Mouse (Mus musculus): ENCODE results near the gene Pnrc2. TPM values are rescaled to one million over a fixed set of nuclear protein-coding genes. Genes with fewer than 3 reads are reported as not detected.
A peak's percentile ranks its signal among the peaks of the same experiment; 100 is the strongest.

The Pnrc2 gene
- polyA plus RNA-seq, 1 experiment from 2014 or later, result 205 TPM

DNA sequence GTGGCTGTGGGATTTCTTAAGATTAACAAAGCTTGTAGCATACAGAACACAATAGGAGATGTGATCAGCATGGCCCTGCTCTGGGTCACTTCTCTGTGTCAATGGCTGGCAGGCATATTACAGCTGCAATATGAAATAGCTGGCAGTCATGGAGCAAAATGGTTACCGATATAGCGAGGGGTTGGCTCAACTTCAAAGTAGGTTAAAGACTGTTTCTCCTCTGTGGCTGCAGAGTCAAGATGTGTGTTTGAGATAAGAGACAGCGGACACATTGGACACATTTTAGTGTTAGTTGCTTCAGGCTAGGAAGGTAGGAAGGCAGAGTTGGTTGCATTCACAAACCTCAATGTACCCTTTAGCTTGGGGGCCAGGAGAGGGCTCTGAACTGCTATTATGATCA is 33.0 kb upstream of the Pnrc2 start:
- no peak for DNase-seq (ENCODE audit: extremely low spot score, low spot score)
- Histone ChIP-seq H3K4me1 (0 out of 2 replicates have a peak, but pooled peaks cover 6% of the 10 kb centered on the region), H3K27me3 (ENCODE audit: poor library complexity, severe bottlenecking) (no peaks in the 10 kb centered on the region), H3K27ac (no peak overlapping the region), H3K4me3 (no peak overlapping the region), H3K9me3 (no peaks in the 10 kb centered on the region), H3K36me3 (replicated peaks) (no peaks in the 10 kb centered on the region)
- WGBS, result 92% methylated on average over 3 of the region's 3 CpGs

DNA sequence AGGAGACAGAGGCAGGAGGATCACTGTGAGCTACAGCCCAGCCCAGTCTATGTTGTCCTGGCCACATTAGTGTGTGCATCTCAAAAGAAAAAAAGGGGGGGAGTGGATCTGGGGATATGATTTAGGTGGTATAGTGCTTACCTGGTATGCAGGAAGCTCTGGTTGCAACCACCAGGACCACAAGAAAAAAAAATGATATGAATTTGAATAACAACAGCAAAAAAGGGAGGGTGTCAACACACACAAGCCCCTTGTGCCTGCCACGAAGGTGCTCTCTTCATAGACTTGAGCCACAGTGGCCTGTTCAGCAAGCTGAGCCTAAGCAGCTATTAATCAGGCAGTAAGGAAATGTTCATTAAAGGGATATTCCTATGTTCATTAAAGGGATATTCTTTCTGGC is 31.2 kb upstream of the Pnrc2 start:
- Histone ChIP-seq H3K36me3 (replicated peaks) (no peaks in the 10 kb centered on the region), H3K27me3 (ENCODE audit: poor library complexity, severe bottlenecking) (no peaks in the 10 kb centered on the region), H3K9me3 (no peaks in the 10 kb centered on the region), H3K4me3 (no peak overlapping the region), H3K27ac (no peak overlapping the region), H3K4me1 (no peaks in the 10 kb centered on the region)
- DNase-seq (ENCODE audit: extremely low spot score, low spot score), result no peak
- WGBS, result 82% methylated on average over 1 of the region's 1 CpGs

GRCm38 (mm10) chr4:135902606-135903242 is 29.1 kb upstream of the Pnrc2 start:
- Histone ChIP-seq H3K4me1 (no peaks in the 10 kb centered on the region), H3K27ac (no peak overlapping the region), H3K27me3 (ENCODE audit: poor library complexity, severe bottlenecking) (no peaks in the 10 kb centered on the region), H3K9me3 (no peaks in the 10 kb centered on the region), H3K4me3 (no peak overlapping the region), H3K36me3 (replicated peaks) (no peaks in the 10 kb centered on the region)
- DNase-seq (ENCODE audit: extremely low spot score, low spot score), result no peak
- 93% methylated on average over 4 of the region's 4 CpGs for WGBS

- H3K36me3 ChIP-seq (replicated peaks), result no peaks in the 10 kb centered on the region
- no peak overlapping the region for H3K27ac ChIP-seq
- no peak for DNase-seq (ENCODE audit: extremely low spot score, low spot score)
- WGBS, result 73% methylated on average over 5 of the region's 5 CpGs
- no peak overlapping the region for H3K4me3 ChIP-seq
- H3K27me3 ChIP-seq (ENCODE audit: poor library complexity, severe bottlenecking), result no peaks in the 10 kb centered on the region
- no peaks in the 10 kb centered on the region for H3K4me1 ChIP-seq
- no peaks in the 10 kb centered on the region for H3K9me3 ChIP-seq
Observed at GRCm38 (mm10) chr4:135900008-135900407, 26.4 kb upstream of the Pnrc2 start.

DNA sequence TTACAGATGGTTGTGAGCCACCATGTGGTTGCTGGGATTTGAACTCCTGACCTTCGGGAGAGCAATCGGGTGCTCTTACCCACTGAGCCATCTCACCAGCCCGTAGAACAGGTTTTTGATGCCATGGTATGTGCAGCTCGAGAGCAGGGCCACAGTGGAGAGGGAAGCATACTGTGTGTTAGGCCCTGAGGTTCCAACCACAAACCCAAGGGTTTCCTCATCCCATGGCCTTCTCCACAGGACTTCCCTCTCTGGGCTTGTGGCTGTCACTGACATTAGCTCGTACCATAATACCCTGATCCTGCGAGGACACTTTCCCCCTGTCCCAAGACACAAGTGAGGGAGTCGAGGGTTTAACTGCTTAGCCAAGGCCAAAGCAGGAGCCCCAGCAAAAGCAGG is 25.4 kb upstream of the Pnrc2 start:
- WGBS, result 83% methylated on average over 7 of the region's 7 CpGs
- no peaks in the 10 kb centered on the region for H3K4me1 ChIP-seq
- no peak overlapping the region for H3K27ac ChIP-seq

DNA sequence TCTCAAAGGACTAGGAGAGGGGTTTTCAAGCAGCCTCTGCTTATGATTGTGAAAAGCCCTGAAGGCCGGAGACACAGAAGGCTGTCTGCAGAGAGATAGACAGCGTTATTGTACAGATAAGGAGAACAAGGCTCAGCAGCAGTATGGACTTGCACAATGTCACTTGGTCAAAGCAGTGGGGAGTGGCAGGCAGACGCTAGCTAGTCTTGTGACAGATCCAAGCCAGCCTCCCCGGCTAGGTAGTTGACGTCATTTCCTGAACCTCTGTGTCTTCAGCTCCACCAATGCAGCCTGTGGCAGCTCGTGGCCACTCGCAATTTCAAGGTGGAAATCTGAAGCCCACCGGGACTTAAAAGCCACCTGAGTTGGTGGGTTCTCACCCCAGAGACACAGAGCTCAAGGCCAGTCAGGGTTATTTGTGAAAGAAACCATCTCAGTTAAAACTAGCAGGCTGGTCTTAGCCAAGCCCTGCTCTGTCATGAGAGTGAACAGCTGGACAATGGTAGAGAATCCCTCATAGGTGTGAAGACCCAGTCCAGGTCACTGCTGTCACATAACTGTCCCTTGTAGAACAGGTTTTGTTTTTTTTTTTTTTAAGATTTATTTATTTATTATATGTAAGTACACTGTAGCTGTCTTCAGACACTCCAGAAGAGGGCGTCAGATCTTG is 24.9 kb upstream of the Pnrc2 start:
- H3K9me3 ChIP-seq, result no peaks in the 10 kb centered on the region
- H3K36me3 ChIP-seq (replicated peaks), result no peaks in the 10 kb centered on the region
- H3K27me3 ChIP-seq (ENCODE audit: poor library complexity, severe bottlenecking), result no peaks in the 10 kb centered on the region
- no peak for DNase-seq (ENCODE audit: extremely low spot score, low spot score)
- WGBS, result 83% methylated on average over 9 of the region's 9 CpGs
- no peaks in the 10 kb centered on the region for H3K4me1 ChIP-seq
- H3K4me3 ChIP-seq, result no peak overlapping the region
- no peak overlapping the region for H3K27ac ChIP-seq

More for the DNA sequence above, 25.4 kb upstream of the Pnrc2 start:
- Histone ChIP-seq H3K36me3 (replicated peaks) (no peaks in the 10 kb centered on the region), H3K9me3 (no peaks in the 10 kb centered on the region), H3K27me3 (ENCODE audit: poor library complexity, severe bottlenecking) (no peaks in the 10 kb centered on the region), H3K4me3 (no peak overlapping the region)
- DNase-seq (ENCODE audit: extremely low spot score, low spot score), result no peak

DNA sequence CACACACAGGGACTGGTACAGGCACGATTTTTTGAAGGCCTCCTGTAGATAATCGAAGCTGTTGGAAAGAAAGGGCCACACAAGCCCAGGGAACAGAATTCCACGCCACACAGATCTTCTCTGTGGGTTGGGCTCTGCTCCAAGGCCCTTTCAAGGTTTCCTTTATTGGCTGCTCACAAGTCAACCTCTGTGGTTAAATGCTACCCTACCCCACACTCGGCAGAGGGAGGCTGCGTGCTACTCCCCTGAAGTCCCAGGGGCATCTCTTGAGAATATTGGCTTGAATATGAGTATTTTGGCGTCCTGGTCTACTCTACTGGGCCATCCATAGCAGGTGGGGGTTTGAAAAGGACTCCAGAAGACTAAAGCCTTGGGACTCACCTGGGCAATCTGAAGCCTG is 22.5 kb upstream of the Pnrc2 start:
- Histone ChIP-seq H3K9me3 (no peaks in the 10 kb centered on the region), H3K4me1 (no peaks in the 10 kb centered on the region), H3K27me3 (ENCODE audit: poor library complexity, severe bottlenecking) (no peaks in the 10 kb centered on the region), H3K4me3 (no peak overlapping the region), H3K36me3 (replicated peaks) (no peaks in the 10 kb centered on the region), H3K27ac (no peak overlapping the region)
- DNase-seq (ENCODE audit: extremely low spot score, low spot score), result no peak
- WGBS, result 85% methylated on average over 6 of the region's 6 CpGs

- no peak for DNase-seq (ENCODE audit: extremely low spot score, low spot score)
- WGBS, result 71% methylated on average over 8 of the region's 8 CpGs
- H3K9me3 ChIP-seq, result no peaks in the 10 kb centered on the region
- H3K27ac ChIP-seq, result no peak within 1 kb of the TSS
- no peaks in the 10 kb centered on the region for H3K4me1 ChIP-seq
- no peaks in the 10 kb centered on the region for H3K27me3 ChIP-seq (ENCODE audit: poor library complexity, severe bottlenecking)
- no peaks in the 10 kb centered on the region for H3K36me3 ChIP-seq (replicated peaks)
- H3K4me3 ChIP-seq, result no peak within 1 kb of the TSS
Observed at GRCm38 (mm10) chr4:135895071-135895571, 21.5 kb upstream of the Pnrc2 start, which contains the start of gene Cnr2. Cnr2 (plus strand) TSS chr4:135895394.

DNA sequence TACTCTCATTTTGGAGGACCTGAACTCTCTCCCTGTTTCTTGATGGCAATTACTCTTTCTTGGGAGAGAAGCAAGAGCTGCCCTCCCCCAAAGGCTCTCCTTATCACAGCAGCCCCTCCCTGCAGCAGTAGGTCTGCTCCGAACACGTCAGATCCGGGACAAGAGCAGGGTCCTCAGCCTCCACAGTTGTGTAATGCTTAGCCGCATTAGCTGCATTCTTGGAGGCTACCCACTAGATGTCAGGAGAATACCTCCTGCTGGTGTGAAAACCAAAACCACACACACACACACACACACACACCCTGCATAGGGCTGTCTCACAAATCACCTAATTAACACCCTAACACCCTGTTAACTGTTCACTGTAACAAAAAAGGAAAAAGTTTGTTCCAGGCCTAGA is 19.2 kb upstream of the Pnrc2 start:
- Histone ChIP-seq H3K27ac (no peak overlapping the region), H3K4me3 (no peak overlapping the region), H3K4me1 (no peaks in the 10 kb centered on the region), H3K36me3 (replicated peaks) (no peaks in the 10 kb centered on the region), H3K9me3 (no peaks in the 10 kb centered on the region; the same call in 1 of the 2 replicates), H3K27me3 (ENCODE audit: poor library complexity, severe bottlenecking) (no peaks in the 10 kb centered on the region)
- 79% methylated on average over 4 of the region's 4 CpGs for WGBS
- no peak for DNase-seq (ENCODE audit: extremely low spot score, low spot score)

- no peaks in the 10 kb centered on the region for H3K4me1 ChIP-seq
- H3K9me3 ChIP-seq, result no peaks in the 10 kb centered on the region; the same call in 1 of the 2 replicates
- H3K27ac ChIP-seq, result no peak overlapping the region
- 86% methylated on average over 2 of the region's 2 CpGs for WGBS
- DNase-seq (ENCODE audit: extremely low spot score, low spot score), result no peak
- H3K27me3 ChIP-seq (ENCODE audit: poor library complexity, severe bottlenecking), result no peaks in the 10 kb centered on the region
- no peaks in the 10 kb centered on the region for H3K36me3 ChIP-seq (replicated peaks)
- no peak overlapping the region for H3K4me3 ChIP-seq
Observed at GRCm38 (mm10) chr4:135891539-135891938, 17.9 kb upstream of the Pnrc2 start.

DNA sequence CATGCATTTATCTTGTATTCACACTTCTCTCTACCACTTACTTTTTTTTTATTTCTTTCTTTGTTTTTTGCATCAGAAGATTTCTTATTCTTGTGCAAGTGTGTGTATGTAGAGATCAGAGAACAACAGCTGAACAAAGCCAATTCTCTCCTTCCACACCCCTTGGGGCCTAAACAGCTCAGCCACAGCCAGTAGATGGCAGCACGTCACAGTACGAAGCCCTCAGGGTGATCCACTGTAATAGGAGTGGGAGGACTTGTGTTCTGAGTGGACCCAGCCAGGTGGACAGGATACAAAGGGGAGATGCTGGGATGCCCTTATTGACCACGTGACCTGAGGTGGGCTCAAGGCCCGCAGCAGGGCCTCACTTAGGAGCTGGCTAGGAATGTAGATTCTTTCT is 16.2 kb upstream of the Pnrc2 start:
- Histone ChIP-seq H3K4me3 (no peak overlapping the region), H3K27ac (no peak overlapping the region), H3K36me3 (replicated peaks) (no peaks in the 10 kb centered on the region), H3K4me1 (peaks cover 5% of the 10 kb centered on the region; the same call in 1 of the 2 replicates), H3K9me3 (no peaks in the 10 kb centered on the region; the same call in 1 of the 2 replicates), H3K27me3 (ENCODE audit: poor library complexity, severe bottlenecking) (no peaks in the 10 kb centered on the region)
- WGBS, result 8% methylated on average over 4 of the region's 4 CpGs
- peak; percentile 60 for DNase-seq (ENCODE audit: extremely low spot score, low spot score)

DNA sequence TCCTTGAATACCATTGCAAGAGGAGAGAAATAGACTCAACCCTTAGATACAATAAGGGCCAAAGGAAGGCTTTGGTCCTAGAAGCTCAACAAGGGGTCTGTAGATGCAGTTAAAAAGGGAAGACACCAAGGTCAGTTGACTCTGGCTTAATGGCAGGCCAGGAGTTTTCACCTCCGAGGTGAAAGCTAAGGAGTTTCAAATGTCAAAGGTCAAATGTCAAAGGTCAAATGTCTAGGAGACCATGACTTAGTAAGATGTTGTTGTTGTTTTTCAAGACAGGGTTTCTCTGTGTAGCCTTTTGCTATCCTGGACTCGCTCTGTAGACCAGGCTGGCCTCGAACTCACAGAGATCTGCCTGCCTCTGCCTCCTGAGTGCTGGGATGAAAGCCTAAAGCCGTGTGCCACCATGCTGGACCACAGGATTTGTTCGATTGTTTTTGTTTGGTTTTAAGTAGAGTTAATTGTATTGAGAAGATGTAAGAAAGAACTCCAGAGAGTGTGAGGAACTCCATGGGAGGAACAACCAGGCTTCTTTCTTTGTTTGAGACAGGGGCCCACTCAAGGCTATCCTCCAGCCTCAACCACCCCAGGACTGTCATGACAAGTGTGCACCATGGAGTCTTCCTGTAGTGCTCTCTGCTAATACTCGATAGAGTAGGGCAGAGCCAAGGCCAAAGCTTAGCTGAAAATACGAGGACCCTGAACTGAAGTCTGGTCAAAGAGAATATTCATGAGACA is 15.7 kb upstream of the Pnrc2 start:
- no peak overlapping the region for H3K4me3 ChIP-seq
- H3K4me1 ChIP-seq, result peaks cover 10% of the 10 kb centered on the region
- no peak for DNase-seq (ENCODE audit: extremely low spot score, low spot score)
- H3K27ac ChIP-seq, result no peak overlapping the region
- no peaks in the 10 kb centered on the region; the same call in 1 of the 2 replicates for H3K9me3 ChIP-seq
- H3K27me3 ChIP-seq (ENCODE audit: poor library complexity, severe bottlenecking), result no peaks in the 10 kb centered on the region
- H3K36me3 ChIP-seq (replicated peaks), result no peaks in the 10 kb centered on the region
- WGBS, result 85% methylated on average over 7 of the region's 7 CpGs
